Mouse (Mus musculus) v-Abl transformed pro-B cells (cell line): ENCODE data around the gene Tubd1.

Experiments
- in situ Hi-C, 2 experiments: fragments of 400-800 bp; cut with MboI; formaldehyde crosslinking; loops; one replicate each; pipeline ENCODE4 v1.15.1; 2025; ENCODE audit not compliant: unreplicated experiment in 2 of 2

The Tubd1 gene

GRCm38 (mm10) chr11:86595366-86595765, 50.6 kb downstream of the Tubd1 start:
- in situ Hi-C loops: loop anchor here in 1 of 2 experiments (10.0 kb wide), 1 partner anchor 1159 kb away; no protein-coding TSS in a partner anchor

DNA sequence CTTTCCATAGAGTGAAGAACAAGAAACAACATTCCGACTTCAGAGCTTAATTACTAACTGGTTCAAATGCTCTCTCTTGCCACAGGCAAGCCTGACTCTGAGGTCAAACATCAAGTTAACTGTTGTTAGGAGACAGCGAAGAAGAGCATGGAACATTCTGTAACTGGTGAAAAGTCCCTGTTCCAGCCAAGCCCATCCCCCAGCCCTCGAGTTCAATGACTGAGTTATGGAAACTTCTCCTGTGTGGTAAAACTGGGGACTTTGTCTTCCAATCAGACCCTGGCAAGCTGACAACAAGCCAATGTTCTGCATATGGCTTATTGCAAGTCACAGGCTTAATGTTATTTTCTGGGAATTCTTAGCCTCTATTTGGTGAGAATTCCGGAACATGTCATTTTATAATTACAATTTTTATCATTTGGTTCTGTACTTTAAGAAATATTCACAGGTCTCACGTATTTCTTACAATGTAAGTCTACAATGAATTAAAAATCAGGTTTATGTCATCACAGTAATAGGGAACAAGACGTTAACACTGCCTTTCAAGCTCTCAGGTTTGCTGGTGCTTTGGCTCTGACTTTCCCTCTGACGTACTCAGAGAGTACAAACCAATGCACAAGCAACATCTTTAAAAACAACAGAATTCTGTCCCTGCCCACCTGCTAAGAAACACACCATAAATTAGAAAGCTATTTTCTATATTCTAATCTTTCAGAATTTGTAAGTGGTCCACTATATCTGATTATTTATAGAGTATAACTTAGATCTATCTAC, 51.6 kb downstream of the Tubd1 start:
- in situ Hi-C loops: loop anchor here in 1 of 2 experiments (10.0 kb wide), 1 partner anchor 1158 kb away; no protein-coding TSS in a partner anchor

DNA sequence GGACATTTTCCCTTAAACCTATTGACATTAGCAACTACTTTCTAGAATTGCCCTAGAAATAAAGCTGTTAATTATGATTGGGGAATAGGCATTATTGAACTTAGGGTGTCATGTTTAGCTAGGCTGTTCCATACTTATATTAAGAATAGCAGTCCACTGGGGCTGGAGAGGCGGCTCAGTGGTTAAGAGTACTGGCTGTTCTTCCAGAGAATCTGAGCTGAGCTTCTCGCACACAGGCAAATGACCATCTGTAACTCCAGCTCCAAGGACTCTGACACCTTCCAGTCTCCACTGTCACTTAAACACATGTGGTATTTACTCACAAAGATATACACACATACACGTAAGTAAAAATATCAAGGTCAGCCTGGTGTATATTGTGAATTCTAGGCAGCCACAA, 52.2 kb downstream of the Tubd1 start:
- in situ Hi-C loops: loop anchor here in 1 of 2 experiments (10.0 kb wide), 1 partner anchor 1158 kb away; no protein-coding TSS in a partner anchor

DNA sequence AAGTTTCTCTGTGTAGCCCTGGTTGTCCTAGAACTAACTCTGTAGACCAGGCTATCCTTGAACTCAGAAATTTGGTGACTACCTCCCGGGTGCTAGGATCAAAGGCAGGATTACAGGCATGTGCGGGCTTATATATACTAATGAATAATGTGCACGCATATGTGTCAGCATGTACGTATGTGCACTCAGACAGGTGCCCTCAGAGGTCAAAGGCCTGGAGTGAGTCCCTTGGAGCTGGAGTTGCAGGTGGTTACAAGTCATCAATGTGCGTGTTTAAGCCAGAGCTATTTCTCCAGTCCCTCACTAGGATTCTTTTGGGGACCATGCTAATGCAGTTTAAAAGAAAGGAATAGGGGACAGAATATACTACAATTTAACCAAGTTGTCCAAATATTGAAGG, 53.4 kb downstream of the Tubd1 start:
- in situ Hi-C loops: loop anchor here in 1 of 2 experiments (10.0 kb wide), 1 partner anchor 1157 kb away; no protein-coding TSS in a partner anchor

DNA sequence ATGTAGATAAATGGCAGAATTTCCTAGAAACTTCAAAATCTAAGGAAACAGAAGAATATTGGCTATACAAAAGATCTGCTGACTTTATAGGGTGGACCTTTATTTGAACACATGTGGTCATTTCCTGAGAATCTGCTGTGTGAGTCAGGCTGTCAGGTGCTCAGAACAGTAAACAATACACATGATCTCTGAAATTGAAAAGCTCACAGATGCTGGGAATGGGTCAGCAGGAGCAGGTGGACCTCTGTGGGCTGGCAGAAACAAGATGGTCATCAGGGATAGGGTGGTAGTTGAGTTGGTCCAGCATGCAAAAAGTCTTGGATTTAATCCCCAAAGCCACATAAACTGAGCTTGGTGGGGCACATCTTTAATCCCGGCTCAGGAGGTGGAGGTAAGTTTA, 53.8 kb downstream of the Tubd1 start:
- in situ Hi-C loops: loop anchor here in 1 of 2 experiments (10.0 kb wide), 1 partner anchor 1156 kb away; no protein-coding TSS in a partner anchor

GRCm38 (mm10) chr11:86599378-86600208, 54.8 kb downstream of the Tubd1 start:
- in situ Hi-C loops: loop anchor here in 1 of 2 experiments (10.0 kb wide), 1 partner anchor 1155 kb away; no protein-coding TSS in a partner anchor

GRCm38 (mm10) chr11:86600209-86600557, 55.4 kb downstream of the Tubd1 start:
- in situ Hi-C loops: no loop called here

GRCm38 (mm10) chr11:86602116-86602515, 57.3 kb downstream of the Tubd1 start:
- in situ Hi-C loops: no loop called here

GRCm38 (mm10) chr11:86603719-86604118, 58.9 kb downstream of the Tubd1 start:
- in situ Hi-C loops: no loop called here

DNA sequence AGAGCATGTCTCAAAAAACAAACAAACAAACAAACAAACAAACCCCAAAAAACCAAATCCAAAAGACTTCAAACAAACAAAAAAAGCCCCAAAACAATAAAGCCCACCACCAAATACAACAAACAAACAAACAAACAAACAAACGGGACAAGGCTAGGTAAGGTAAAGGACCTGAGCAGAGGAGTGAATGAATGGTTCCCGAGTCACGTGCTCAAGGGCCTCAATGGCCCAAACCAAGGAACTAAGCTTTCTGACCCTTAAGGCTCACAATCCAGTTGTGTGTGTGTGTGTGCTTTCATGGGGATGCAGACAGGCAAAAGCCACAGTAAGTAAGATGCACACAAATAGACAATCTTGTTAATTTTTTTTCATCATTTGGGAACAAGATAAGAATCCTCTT, 59.5 kb downstream of the Tubd1 start:
- in situ Hi-C loops: no loop called here

- in situ Hi-C loops: no loop called here
Observed at GRCm38 (mm10) chr11:86604732-86605520, 60.1 kb downstream of the Tubd1 start.

DNA sequence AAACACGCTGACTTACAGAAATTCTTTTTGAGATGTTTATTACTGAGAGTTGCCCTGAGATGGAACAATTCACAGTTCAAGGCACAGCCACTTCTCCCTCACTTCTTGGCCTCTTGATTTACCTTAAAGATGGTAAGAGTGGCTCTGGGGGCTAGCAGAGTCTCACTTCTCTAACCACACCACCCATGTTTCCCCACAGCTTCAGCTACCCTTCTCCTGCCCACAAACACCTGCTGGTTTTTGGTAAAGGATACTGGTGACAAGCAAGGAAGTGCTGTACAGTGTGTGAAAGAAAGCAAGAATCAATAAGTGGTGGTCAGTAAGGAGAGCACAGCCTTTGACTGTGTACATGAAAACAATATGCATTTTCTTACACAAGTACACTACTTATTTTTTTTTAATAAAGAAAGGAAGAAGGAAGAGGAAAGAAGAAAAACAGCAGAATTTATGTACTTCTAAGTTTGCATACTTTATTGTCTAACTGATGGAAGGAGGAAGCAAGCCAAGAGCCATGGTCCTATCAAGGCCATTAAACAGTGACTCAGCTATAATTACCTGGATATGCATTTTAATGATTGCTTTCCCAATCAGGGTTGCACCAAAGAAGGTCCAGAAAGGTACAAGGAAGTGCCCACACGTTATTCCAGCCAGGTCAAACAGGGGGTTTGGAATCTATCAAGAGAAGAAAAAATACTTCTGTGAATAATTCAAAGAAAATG, 62.0 kb downstream of the Tubd1 start:
- in situ Hi-C loops: no loop called here

DNA sequence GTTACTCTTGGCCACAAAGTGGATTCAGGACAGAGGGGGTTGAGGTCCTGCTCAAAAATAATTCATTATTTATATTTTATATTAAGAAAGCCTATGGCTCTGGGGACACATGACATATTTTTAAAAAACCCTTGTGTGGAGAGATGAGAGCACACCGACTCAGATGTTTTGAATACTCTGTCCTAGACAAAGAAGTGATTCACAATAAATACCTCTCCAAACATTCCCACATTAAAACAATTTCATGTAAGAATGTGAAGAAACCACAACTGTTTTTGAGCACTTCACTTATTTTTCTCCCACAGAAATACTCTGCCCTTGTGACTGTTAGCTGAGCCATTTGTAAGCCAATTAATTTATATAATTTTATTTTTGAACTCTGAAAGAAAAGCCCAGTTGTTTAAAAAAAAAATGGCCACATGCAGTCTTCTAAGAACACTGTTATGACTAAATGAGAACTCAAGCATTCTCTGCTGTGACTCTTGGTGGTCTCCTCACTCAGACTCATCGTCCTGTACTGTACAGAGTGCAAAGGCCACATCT, 63.1 kb downstream of the Tubd1 start:
- in situ Hi-C loops: no loop called here

GRCm38 (mm10) chr11:86610239-86610638, 65.4 kb downstream of the Tubd1 start:
- in situ Hi-C loops: no loop called here

DNA sequence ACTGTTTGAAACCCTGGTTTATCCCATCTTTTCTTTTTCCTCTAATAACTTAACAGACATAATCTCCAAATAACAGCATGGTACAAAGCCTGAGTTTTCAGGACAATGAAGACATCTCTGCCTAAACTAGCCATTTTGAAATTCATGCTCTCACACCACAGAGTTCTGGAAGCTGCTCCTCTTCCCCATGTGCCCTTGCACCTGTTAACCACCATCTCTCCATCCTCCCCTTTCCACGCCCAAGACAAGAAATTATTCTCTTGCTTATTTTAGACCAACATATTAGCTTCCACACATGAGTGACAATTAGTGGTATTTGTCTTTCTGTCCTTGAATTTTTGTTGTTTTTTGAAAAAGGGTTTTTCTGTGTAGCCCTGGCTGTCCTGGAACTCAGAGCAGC, 67.2 kb downstream of the Tubd1 start:
- in situ Hi-C loops: no loop called here

- in situ Hi-C loops: no loop called here
Observed at GRCm38 (mm10) chr11:86614056-86614530, 69.3 kb downstream of the Tubd1 start.

GRCm38 (mm10) chr11:86614607-86615006, 69.8 kb downstream of the Tubd1 start:
- in situ Hi-C loops: no loop called here
